Mouse (Mus musculus): ENCODE measurements around the gene Slc24a5. TPM values are rescaled to one million over a fixed set of nuclear protein-coding genes. Genes with fewer than 3 reads are reported as not detected.
"Not testable (repeated sequence)": the region's sequence is repeated elsewhere in the genome, so short reads cannot be mapped to it uniquely, and the experiment has no call there.

The Slc24a5 gene
- polyA plus RNA-seq, 1 experiment from 2014 or later, result 5.2 TPM

DNA sequence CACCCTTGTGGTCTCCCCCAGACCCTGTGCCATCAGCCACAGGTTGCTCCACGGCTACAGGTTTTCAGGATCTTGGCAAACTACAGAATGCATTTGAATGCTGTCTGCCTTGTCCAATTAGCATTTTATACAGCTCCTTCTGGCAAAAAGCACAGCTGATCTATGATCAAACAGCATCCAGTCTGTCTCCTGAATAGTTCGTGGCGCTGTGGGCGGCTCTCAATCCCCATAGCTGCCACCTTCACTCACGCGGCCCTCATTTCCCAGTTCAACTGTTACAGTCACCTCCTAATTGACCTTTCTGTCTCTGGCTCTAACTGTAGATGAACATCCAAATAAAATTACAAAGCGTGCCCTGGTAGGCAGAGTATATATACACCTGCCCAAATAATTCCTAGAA, 551 bp upstream of the Slc24a5 start:
- WGBS, result 94% methylated on average over 7 of the region's 7 CpGs
- no peaks in the 10 kb centered on the region for H3K9me3 ChIP-seq (replicated peaks)
- no peak overlapping the region for H3K27ac ChIP-seq
- no peak for DNase-seq (ENCODE audit: low spot score)
- no peaks in the 10 kb centered on the region for H3K4me1 ChIP-seq
- no peaks in the 10 kb centered on the region for H3K27me3 ChIP-seq (ENCODE audit: low read depth, poor library complexity, severe bottlenecking)
- H3K36me3 ChIP-seq, result no peaks in the 10 kb centered on the region
- no peak overlapping the region for H3K4me3 ChIP-seq

DNA sequence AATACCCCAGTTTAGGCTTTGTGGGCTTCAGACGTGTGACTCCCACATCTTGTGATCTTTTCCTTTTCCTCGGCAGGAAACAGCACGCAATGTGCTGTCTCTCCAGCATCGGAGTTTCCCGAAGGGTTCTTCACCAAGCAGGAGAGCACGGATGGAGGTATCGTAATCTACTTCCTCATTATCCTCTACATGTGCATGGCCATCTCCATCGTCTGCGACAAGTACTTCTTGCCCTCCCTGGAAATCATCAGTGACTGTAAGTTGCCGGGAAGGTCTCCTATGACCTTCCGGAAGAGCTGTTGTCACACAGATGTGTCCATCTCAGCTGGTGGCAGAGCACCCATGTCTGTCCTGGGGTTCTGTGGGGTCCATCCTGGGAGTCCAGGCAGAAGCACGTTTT, 772 bp downstream of the Slc24a5 start:
- H3K27me3 ChIP-seq (ENCODE audit: low read depth, poor library complexity, severe bottlenecking), result no peaks in the 10 kb centered on the region
- no peaks in the 10 kb centered on the region for H3K36me3 ChIP-seq
- no peak for DNase-seq (ENCODE audit: low spot score)
- H3K4me1 ChIP-seq, result no peaks in the 10 kb centered on the region
- 90% methylated on average over 12 of the region's 12 CpGs for WGBS
- H3K4me3 ChIP-seq, result no peak overlapping the region
- no peaks in the 10 kb centered on the region for H3K9me3 ChIP-seq (replicated peaks)
- no peak overlapping the region for H3K27ac ChIP-seq

- Histone ChIP-seq H3K36me3 (no peaks in the 10 kb centered on the region), H3K4me1 (no peaks in the 10 kb centered on the region), H3K27me3 (ENCODE audit: low read depth, poor library complexity, severe bottlenecking) (no peaks in the 10 kb centered on the region), H3K4me3 (no peak overlapping the region), H3K9me3 (replicated peaks) (no peaks in the 10 kb centered on the region), H3K27ac (no peak overlapping the region)
- 84% methylated on average over 3 of the region's 3 CpGs for WGBS
- no peak for DNase-seq (ENCODE audit: low spot score)
Measured at GRCm38 (mm10) chr2:125073056-125073780, 5.3 kb downstream of the Slc24a5 start.

DNA sequence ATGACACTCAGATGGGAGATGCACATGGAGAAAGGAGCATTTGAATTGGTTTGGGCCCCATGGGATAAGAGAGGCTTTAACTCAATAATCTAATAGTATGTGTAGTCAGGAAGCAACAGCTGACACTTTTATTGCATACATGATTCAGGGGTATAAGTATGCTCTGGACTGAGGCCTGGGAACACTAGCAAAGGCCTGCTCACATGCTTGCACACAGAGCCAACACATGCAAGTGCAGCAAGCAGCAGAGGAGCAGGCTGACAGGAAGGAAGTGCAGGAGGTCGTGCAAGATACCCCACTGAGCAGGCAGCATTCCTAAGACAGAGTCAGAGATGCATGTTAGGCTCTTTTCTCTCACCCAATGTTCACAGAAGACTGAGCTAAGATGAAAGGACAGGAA, 16.0 kb downstream of the Slc24a5 start:
- Histone ChIP-seq H3K9me3 (replicated peaks) (no peaks in the 10 kb centered on the region), H3K4me3 (no peak overlapping the region), H3K27me3 (ENCODE audit: low read depth, poor library complexity, severe bottlenecking) (no peaks in the 10 kb centered on the region), H3K27ac (no peak overlapping the region), H3K36me3 (peaks cover 72% of the 10 kb centered on the region), H3K4me1 (peaks cover 14% of the 10 kb centered on the region)
- 42% methylated on average over 1 of the region's 1 CpGs for WGBS
- no peak for DNase-seq (ENCODE audit: low spot score)

GRCm38 (mm10) chr2:125088757-125089156, 20.8 kb downstream of the Slc24a5 start:
- DNase-seq (ENCODE audit: low spot score), result no peak
- Histone ChIP-seq H3K27me3 (ENCODE audit: low read depth, poor library complexity, severe bottlenecking) (no peaks in the 10 kb centered on the region), H3K9me3 (replicated peaks) (no peaks in the 10 kb centered on the region), H3K36me3 (peaks cover 92% of the 10 kb centered on the region), H3K27ac (no peak overlapping the region), H3K4me3 (no peak overlapping the region), H3K4me1 (peaks cover 9% of the 10 kb centered on the region)
- 97% methylated on average over 7 of the region's 7 CpGs for WGBS

DNA sequence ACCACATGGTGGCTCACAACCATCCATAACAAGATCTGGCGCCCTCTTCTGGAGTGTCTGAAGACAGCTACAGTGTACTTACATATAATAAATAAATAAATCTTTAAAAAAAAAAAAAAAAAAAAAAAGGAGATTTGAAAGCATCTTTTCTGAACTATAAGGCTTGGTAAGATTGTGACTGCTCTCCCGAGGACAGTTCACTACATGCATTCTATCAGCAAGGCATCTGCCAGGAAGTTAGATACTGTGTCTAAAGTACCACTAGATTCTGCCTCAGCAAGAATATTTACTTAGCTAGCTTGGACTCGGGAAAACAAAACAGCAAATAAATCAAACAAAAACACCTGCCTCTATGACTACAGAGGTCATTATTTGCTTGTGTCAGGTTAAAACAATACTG, 24.2 kb downstream of the Slc24a5 start:
- H3K4me3 ChIP-seq; H3K27ac ChIP-seq; H3K9me3 ChIP-seq (replicated peaks); DNase-seq (ENCODE audit: low spot score); H3K27me3 ChIP-seq (ENCODE audit: low read depth, poor library complexity, severe bottlenecking); H3K4me1 ChIP-seq: not testable (repeated sequence)
- 90% methylated on average over 3 of the region's 3 CpGs for WGBS
- peaks cover 92% of the 10 kb centered on the region for H3K36me3 ChIP-seq

GRCm38 (mm10) chr2:125104491-125104890, 36.6 kb downstream of the Slc24a5 start:
- H3K27ac ChIP-seq; H3K27me3 ChIP-seq (ENCODE audit: low read depth, poor library complexity, severe bottlenecking); H3K4me3 ChIP-seq; DNase-seq (ENCODE audit: low spot score); H3K4me1 ChIP-seq; H3K9me3 ChIP-seq (replicated peaks): not testable (repeated sequence)
- peaks cover 91% of the 10 kb centered on the region for H3K36me3 ChIP-seq
- WGBS, result 96% methylated on average over 13 of the region's 13 CpGs

GRCm38 (mm10) chr2:125106536-125106935, 38.6 kb downstream of the Slc24a5 start:
- not testable (repeated sequence) for DNase-seq (ENCODE audit: low spot score); H3K4me3 ChIP-seq; H3K27me3 ChIP-seq (ENCODE audit: low read depth, poor library complexity, severe bottlenecking); H3K9me3 ChIP-seq (replicated peaks); H3K4me1 ChIP-seq; H3K27ac ChIP-seq
- WGBS, result 96% methylated on average over 4 of the region's 4 CpGs
- H3K36me3 ChIP-seq, result peaks cover 88% of the 10 kb centered on the region

DNA sequence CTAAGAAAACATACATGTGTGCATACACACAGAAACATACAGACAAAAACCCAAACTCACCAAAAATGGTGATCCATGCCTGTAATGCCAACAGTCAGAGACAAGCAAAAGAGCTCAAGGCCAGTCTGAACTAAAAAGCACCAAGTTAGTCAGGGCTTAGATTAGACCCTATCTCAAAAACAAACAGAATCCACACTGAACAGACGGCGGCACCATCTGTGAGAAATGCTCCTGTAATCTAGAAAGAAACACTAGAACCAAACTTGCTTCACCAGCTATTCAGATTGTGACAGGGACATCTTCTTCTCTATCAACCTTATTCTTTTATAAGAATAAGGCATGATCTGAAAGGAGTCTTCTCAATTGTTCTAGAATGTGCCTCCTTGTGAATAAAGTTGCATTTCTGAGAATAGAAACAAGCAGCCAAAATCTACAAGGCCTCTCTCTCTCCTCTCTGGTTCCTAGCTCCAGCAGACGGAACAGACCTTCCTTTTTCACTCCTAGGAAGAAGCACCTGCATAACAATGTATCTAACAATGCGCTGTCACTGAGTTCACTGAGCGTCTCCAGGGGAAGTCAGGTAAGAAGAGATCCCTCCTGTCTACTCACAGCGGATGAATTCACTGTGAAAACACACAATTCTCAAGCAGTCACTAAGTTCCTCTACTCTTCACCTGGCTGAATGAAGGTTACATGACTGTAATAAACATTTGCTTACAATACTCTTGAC, 51.6 kb downstream of the Slc24a5 start:
- Histone ChIP-seq H3K4me1 (peaks cover 13% of the 10 kb centered on the region), H3K36me3 (peaks cover 26% of the 10 kb centered on the region), H3K27me3 (ENCODE audit: low read depth, poor library complexity, severe bottlenecking) (no peaks in the 10 kb centered on the region), H3K4me3 (no peak overlapping the region), H3K27ac (no peak overlapping the region), H3K9me3 (replicated peaks) (no peaks in the 10 kb centered on the region)
- WGBS, result 92% methylated on average over 6 of the region's 6 CpGs
- no peak for DNase-seq (ENCODE audit: low spot score)

GRCm38 (mm10) chr2:125122288-125122623, 54.3 kb downstream of the Slc24a5 start:
- WGBS, result 15% methylated on average over 4 of the region's 4 CpGs
- H3K27ac ChIP-seq, result peak overlapping the region; percentile 99
- H3K9me3 ChIP-seq (replicated peaks), result no peaks in the 10 kb centered on the region
- H3K4me1 ChIP-seq, result peaks cover 13% of the 10 kb centered on the region
- no peaks in the 10 kb centered on the region for H3K27me3 ChIP-seq (ENCODE audit: low read depth, poor library complexity, severe bottlenecking)
- peaks cover 4% of the 10 kb centered on the region; the same call in 1 of the 2 replicates for H3K36me3 ChIP-seq
- no peak for DNase-seq (ENCODE audit: low spot score)
- H3K4me3 ChIP-seq, result peak overlapping the region; percentile 88

GRCm38 (mm10) chr2:125122624-125123476, 54.9 kb downstream of the Slc24a5 start:
- Histone ChIP-seq H3K4me1 (peaks cover 13% of the 10 kb centered on the region), H3K36me3 (peaks cover 4% of the 10 kb centered on the region; the same call in 1 of the 2 replicates), H3K27ac (peak overlapping the region; percentile 99), H3K9me3 (replicated peaks) (no peaks in the 10 kb centered on the region), H3K4me3 (peak overlapping the region; percentile 88), H3K27me3 (ENCODE audit: low read depth, poor library complexity, severe bottlenecking) (no peaks in the 10 kb centered on the region)
- peak; percentile 67 for DNase-seq (ENCODE audit: low spot score)
- under 1% methylated on average over 44 of the region's 59 CpGs for WGBS

- under 1% methylated on average over 47 of the region's 48 CpGs for WGBS
- Histone ChIP-seq H3K27ac (peak within 1 kb of the TSS; percentile 99), H3K4me3 (peak within 1 kb of the TSS; percentile 88), H3K9me3 (replicated peaks) (no peaks in the 10 kb centered on the region), H3K27me3 (ENCODE audit: low read depth, poor library complexity, severe bottlenecking) (no peaks in the 10 kb centered on the region), H3K4me1 (peaks cover 13% of the 10 kb centered on the region), H3K36me3 (peaks cover 4% of the 10 kb centered on the region; the same call in 1 of the 2 replicates)
- peak; percentile 94 for DNase-seq (ENCODE audit: low spot score)
Measured at GRCm38 (mm10) chr2:125123477-125123852, 55.5 kb downstream of the Slc24a5 start, which contains the start of gene Myef2. Myef2 (minus strand) TSS chr2:125123661.

DNA sequence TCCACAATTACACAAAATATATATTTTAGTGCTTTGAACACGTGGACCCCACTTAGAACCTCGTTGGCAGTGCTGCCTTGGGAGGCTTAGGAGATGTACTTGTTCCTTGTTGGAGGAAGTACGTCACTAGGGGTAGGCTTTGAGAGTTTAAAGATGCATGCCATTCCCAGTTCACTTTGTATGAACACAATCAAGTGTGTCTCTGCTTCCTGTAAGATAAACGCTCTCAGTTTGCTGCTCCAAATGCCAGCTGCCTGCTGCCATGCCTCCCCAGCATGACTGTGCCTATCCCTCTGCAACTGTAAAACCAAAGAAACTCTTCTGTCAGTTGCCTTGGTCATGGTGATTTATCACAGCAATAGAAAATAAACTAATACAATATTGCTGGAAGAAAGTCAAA, 57.9 kb downstream of the Slc24a5 start:
- DNase-seq (ENCODE audit: low spot score), result no peak
- Histone ChIP-seq H3K27ac (no peak overlapping the region), H3K27me3 (ENCODE audit: low read depth, poor library complexity, severe bottlenecking) (no peaks in the 10 kb centered on the region), H3K9me3 (replicated peaks) (no peaks in the 10 kb centered on the region), H3K4me3 (no peak overlapping the region), H3K36me3 (peaks cover 3% of the 10 kb centered on the region; the same call in 1 of the 2 replicates), H3K4me1 (peaks cover 12% of the 10 kb centered on the region)
- WGBS, result 43% methylated on average over 4 of the region's 4 CpGs
